Mouse (Mus musculus) forelimb bud, embryonic 11.5 days (tissue): ENCODE measurements around the gene Klhl42.
A peak's percentile ranks its signal among the peaks of the same experiment; 100 is the strongest.

Experiments
- DNase-seq: peaks from one replicate; pipeline ENCODE4 v3.0.0-alpha.2; 2012; ENCODE audit warnings: low read depth, low spot score

Gene Klhl42

DNA sequence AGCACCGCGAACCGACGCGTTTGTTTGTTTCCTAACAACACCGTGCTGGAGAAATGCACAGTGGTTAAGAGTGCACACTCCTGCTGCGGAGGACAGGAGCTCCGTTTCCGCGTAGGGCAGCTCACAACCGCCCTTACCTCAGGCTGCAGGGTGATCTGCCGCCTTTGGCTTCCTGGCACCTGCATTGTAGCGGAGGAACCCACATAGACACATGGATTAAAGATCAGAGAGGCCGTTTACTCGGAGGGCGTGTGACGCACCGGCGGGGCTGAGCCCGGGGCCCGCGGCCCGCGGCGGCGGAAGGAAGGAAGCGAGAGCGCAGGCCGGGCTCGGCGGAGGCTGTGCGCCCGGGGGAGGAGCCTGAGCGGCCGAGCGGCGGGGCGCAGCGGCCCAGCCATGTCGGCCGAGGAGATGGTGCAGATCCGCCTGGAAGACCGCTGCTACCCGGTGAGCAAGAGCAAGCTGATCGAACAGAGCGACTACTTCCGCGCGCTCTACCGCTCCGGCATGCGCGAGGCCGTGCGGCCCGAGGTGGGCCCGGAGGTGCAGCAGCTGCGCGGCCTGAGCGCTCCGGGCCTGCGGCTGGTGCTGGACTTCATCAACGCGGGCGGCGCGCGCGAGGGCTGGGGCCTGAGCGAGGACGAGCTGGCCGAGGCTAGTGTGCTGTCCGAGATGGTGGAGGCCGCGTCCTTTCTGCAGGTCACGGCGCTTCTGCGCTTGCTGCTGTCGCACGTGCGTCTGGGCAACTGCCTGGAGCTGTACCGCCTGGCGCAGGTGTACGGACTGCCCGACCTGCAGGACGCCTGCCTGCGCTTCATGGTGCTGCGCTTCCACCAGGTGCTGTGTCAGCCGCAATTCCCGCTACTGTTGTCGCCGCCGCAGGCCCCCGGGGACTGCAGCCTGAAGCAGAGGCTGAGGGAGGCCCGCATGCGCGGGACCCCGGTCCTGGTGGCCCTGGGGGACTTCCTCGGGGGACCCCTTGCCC is at the start of gene Klhl42:
Klhl42 (plus strand) TSS at position 244 of the 985 bp plus-strand sequence.
- peak; percentile 53 for DNase-seq

DNA sequence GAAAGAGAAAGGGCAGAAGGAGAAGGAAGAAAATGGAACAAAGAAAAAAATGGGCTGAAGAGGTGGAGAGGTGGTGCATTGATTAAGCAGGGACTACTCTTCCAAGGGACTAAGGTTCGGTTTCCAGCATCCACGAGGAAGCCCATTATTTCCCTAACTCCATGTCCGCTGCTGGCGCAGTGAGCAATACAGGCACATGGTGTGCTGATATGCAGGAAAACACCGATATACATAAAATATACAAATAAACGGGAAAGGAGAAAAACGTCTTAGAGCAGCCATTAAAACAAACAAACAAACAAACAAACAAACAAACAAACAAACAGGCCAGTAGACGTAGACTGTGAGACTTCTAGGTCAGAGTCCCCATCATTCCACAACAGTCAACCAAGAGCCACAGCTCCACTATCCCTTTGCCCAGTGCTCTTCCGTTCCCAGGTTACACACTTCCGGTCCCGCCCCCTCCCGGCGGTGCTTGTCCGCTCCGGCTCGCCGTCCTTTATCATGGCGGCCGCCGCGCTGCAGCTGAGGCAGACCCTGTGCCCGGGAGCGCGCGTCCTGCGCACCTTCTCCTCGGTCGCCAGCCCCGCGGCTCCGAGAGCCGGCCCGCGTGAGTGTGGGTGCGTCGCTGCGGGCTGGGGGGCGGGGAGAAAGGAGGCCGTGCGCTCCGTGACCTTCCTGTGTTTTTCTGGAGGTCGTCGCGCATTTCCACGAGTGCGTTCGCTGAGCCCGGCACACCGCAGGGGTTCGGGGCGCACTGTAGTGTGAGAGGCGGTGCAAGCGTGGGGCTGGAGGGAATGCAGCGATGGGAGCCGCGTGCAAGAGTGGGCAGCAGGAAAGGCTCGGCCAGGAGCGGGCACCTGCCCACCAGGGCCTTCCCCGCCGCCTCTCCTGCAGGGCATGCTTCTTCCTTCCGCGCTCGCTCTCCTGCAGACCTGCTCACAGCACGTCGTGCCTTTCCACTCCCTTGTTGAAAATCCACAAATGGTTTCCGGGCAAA is 48.6 kb upstream of the Klhl42 start, which contains the start of gene Mrps35:
Mrps35 (plus strand) TSS at position 474 of the 1,000 bp plus-strand sequence.
- peak; percentile 86 for DNase-seq

DNA sequence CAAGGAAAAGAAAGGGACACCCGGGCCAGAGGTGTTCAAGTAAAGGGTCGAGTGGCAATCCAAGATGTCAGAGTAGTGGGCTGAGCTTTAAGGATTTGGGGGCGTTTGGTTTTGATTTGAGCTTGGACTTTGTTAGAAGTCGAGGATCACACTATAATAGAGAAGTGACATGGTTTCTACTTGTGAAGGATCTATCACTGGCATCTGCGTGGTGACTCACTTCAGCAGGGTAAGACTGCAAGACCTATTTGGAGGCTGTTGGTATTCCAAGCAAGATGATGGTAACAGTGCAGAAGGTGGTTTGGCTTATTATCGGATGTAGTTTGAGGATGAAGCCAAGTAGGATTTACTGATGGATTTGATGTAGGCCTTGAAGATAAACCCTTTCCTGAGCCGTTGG is 47.5 kb upstream of the Klhl42 start:
- DNase-seq, result no peak

DNA sequence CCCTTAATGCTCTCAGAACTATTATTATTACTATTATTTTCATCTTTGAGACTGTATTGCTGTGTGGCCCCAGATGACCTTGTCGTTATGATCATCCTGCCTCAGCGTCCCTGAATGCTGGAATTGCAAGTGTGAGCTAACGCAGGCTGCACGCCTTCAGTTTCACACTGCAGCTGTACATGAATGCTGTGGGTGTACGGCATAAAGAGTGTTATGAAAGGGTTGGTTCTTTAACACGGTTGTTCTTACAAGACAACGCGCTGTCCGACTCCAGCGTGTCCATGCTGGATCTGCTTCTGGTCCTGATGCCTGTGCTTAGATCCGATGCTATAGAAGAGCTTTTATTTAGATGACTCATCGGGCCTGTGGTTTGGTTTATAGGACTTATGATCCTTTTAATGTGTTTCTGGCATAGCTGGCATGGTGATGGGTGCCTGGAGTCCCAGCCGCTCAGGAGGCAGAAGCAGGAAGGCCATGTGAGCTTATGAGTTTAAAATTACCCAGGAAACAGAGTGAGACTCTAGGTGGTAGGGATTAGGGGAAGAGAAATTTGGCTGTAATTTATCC is 41.9 kb upstream of the Klhl42 start:
- no peak for DNase-seq

DNA sequence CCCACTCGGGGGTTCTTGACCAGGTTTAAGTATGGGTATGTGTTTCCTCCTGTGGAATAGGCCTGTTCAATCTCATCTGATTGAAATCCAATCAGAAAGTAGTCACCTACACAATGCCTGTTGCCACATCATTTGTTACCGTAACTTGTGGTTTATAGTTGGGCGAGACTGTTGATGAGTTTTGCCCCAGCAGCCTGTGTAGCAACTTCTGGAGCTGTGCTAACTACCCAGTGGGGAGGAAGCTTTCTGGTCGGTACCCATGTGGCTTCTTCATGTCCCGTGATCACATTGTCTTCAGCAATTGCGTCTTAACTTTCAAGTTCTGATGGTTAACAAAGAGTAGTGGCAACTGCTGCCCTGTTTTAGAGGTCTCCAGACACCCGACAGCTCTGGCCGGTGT is 39.5 kb upstream of the Klhl42 start:
- DNase-seq, result no peak

DNA sequence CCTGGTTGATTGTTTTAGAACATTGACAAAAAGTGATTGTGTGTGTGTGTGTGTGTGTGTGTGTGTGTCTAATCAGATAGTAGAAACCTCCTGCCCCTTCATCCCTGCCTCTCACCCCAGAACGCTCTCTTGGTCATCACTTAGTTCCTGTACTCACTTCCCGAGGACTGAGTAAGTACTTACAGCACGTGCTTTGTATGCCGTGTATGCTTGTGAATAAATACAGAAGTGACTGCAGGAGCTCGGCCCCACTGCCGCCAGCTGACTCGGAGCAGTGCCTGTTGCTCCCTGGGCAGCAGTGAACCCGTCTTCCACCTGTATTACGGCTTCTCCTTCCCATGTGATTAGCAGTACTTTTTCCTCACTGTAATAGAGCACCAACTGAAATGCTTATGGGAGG is 38.7 kb upstream of the Klhl42 start:
- DNase-seq, result no peak

DNA sequence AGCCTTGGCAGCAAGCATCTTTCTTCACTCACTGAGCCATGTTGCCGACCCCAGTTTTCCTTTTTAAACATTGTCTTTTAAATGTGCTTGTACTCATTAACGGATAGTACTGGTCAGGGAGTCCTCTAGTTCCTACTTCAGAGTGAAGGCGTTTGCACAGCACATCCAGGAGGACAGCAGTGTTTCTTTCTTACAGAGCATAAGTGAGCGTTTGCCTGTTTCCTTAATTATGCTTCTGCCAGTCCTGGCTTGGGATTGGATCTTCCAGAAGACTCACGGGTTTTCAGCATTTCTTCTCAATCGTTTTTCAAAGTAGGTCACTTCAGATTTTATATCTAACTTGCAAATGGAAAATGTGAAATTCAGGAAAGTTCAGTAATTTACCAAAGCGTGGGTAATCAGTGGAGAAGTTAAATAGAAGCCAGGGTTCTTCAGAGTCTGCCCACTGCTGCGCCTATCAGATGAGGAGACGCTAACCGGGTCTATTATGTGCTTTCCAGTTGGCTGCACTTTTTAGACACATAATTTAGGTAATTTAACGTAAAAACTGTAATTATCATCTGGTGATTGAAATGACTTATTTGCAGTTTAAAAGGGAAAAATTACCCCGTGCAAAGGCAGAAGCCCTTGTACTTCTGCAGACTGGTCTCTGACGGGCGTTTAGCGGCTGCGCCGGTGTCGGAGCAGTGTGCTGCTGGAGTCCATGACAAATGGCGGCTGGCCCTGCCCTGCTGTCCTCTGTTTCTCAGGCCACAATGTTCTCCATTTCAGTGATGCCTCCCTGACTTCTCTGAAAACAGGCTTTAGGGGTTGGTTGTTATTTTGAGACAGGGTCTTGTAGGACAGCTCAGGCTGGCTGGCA is 37.2 kb upstream of the Klhl42 start:
- no peak for DNase-seq

DNA sequence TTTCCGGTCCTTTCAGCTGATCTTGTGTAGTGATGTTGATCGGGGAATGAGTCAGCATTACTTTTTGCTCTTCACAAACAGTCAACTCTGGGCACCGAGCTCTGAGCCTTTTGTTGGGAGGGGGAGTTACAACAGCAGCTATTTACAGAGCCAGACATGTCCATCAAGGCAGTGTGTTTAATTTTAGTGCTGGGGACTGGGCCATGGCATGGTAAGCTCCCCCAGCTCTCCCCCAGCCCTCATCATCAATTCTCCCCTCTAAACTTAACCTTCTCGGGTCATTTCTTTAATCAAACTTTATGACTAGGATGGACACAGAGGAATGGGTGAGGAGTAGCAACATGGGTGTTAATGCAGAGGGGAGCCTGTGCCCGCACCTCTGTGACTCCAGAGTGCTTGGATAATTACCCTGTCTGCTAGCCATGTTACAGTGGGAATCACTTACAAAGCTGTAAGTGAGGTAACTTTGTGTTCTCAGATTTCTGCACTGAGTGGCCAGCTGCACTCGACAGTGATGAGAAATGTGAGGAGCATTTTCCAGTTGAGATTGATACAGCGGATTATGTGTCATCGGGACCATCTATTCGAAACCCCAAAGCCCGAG is 35.7 kb upstream of the Klhl42 start:
- no peak for DNase-seq

DNA sequence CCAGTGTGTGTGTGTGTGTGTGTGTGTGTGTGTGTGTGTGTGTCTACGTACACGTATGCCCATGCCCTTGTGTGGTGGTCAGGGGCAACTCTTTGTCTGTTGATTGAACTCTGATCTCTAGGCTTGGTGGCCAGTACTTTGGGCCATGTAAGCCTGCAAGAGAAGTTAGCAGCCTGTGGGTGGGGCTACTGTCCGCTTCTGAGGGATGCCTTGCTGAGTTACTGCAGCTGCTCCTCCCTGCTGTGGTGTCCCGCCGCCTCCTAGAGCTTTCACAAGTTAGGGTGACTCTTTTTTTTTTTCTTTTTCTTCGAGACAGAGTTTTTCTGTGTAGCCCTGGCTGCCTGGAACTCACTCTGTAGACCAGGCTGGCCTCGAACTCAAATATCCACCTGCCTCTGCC is 31.9 kb upstream of the Klhl42 start:
- no peak for DNase-seq

DNA sequence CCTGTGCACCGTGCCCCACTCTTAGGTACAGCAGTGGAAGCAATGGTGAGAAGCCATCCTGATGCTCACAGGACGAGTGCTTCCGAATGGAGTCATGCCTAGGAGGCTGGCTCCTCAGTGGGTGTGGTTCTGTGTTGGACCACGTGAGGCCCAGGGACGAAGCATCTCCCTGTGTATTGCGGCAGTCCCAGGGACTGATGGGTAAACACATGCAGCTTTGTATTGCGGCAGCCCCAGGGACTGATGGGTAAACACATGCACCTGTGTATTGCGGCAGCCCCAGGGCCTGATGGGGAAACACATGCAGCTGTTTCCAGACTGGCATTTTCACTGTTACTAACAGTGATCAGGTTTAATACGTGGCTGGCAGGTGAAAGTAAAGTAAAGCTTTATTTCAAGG is 29.5 kb upstream of the Klhl42 start:
- no peak for DNase-seq

DNA sequence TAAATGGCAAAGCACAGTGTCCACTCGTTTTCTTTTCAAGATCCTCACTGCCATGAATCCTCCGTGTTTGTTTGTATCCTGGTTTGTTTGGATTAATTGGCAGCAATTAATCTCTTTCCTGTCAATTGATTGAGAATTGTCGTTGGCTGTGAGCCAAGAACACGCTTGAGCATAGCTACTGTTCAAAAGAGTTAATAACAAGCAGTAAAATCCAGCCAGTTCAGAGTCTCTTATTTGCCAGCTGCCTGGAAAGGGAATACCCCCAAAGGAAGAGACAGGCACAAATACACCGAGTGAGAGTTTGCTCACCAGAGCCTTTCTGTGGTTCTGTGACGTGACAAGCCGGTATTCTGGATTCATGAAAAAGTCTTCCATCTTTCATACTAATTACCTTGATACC is 29.1 kb upstream of the Klhl42 start:
- DNase-seq, result no peak

DNA sequence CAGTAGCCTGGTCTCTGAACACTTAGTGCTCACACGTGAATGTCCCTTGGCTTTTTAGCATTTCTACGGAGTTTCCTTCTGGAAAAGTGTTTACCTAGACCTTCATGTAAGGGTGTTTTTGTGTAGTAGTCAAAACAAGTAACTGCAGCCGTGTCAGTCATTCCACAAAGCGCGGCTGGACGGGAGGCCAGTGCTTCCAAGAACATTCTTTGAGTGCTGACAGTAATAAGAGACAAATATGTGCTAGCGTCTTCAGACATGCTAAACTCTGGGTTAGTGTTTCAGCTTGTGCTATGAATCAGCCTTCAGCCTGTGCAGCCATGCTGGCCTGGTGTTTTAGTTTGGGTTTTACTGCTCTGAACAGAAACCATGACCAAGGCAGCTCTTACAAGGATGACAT is 28.5 kb upstream of the Klhl42 start:
- DNase-seq, result no peak

DNA sequence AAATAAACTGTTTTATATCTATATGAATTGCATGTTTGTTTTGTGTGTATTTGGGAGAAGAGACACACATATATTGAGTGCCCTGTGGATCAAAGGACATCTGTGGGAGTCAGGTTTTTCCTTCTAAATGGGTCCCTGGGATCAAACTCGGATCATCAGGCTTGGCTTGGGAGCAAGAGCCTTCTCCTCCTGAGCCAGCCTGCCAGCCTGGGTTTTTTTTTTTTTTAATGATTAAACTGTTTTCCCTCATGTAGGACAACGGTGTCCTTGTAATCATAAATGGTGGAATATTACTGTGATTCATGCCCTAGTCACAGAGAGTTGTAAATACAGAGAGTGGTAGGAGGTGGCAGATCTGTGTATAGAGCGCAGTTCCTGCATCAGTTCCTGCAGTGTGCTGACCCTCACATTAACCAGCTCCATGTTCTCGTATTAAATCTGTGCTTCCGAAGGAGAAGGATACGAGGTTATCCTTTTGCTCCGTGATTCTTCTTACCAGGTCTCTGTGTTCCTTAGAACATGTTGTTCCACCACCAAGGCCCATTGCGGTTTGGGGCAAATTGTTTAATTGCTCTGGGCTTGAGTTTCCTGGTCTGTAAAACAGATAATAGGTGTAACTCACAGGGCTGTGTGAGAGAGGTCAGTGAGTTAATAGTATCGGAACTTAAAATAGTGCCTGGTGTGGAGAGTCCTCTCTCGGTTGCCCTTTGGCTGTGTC is 26.8 kb upstream of the Klhl42 start:
- no peak for DNase-seq

DNA sequence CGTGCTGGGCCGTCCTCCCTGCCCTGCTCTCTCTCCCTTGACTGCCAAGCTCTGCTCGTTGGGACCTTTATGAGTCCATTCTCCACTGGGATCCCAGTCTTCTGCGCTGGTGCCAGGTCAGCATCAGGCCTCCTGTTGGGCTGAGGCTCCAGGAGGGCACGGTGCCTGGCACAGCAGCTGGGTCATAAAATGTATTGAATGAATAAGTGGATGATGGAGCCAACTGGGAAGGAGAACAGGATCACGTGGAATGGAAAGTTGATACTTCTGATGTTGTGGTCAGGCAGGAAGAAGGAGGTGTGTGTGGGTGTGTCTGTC is 26.3 kb upstream of the Klhl42 start:
- no peak for DNase-seq

DNA sequence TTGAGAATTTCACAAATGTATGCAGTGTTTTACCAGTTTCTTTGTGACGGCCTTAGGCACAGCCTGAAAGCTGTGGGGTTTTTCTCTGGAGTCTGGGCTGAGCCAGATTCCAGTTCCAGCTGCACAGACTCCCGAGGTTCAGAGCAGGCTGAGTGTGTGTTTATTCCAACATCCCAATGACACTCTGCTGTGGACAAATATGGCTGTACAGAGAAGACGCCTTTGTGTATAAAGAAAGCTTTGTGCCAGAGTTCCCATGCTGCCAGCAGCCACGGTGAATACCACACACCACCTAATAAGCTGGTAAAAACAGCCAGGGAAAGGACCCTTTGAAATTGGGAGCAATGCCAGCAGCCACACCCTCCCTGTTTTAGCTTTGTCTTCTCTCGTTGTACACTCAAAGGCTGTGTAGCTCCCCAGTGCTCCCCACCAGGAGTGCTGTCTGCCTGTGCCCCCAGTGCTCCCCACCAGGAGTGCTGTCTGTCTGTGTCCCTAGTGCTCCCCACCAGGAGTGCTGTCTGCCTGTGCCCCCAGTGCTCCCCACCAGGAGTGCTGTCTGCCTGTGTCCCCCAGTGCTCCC is 15.3 kb upstream of the Klhl42 start:
- DNase-seq, result no peak

DNA sequence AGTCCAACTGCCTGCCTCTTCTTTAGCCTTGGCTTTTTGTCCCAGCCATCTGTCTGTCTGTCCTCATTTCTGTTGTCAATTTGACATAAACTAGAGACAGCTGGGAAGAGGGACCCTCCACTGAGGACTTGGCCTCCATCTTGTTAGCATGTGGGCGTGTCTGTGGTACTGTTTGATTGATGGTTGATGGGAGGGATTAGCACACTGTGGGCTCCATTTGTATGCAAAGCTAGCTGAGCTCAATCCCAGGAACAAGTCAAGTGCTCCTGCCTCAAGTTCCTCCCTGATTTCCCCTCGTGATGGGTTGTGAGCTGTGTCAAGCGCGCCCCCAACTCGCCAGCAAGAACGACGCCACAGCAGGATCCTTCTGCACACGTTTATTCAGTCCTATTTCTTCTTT is 14.3 kb upstream of the Klhl42 start:
- no peak for DNase-seq

DNA sequence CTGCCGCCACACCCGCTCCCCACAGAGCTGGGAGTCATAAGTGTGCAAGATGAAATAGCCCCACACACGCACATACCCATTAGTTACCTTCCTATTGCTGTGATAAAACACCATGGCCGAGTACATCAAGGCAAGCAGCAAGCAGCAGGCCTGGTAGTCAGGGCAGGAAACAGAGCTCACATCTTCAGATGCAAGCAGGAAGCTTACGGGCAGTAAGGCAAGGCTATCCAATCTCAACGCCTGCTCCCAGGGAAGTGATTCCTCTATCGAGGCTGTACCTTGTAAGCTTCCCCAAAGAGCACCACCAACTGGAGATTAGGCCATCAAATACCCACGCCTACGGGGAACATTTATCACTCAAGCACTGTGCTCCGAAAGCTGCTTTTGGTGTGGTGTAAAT is 11.3 kb upstream of the Klhl42 start:
- DNase-seq, result no peak

DNA sequence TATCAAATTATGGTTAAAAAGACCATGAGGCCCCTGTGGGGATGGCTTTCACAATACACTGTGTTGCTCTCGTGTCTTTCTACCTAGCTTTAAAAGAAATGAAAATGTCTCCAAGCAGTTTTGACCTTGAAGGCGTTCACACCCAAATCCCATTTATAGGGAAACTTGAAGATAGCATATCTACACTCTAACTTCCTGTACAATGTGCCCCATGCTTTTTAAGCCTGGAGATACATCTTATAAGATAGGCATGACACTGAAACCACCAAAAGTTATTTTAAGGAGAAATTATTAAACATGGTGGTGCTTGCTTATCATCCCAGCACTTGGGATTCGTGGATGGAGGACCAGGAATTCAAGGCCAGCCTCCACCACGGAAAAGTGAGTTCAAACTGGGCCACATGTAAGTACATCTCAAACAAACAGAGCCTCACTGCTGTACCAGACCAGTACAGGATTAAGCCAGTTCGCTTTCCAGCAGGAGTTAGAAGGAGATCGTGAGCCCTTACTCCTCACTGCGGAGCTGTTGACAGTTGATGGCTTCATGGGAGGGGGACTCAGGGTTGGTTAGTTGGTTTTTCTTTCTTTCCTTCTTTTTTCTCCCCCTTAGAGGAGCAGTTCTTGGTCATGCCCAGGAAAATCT is 5.7 kb upstream of the Klhl42 start:
- no peak for DNase-seq

DNA sequence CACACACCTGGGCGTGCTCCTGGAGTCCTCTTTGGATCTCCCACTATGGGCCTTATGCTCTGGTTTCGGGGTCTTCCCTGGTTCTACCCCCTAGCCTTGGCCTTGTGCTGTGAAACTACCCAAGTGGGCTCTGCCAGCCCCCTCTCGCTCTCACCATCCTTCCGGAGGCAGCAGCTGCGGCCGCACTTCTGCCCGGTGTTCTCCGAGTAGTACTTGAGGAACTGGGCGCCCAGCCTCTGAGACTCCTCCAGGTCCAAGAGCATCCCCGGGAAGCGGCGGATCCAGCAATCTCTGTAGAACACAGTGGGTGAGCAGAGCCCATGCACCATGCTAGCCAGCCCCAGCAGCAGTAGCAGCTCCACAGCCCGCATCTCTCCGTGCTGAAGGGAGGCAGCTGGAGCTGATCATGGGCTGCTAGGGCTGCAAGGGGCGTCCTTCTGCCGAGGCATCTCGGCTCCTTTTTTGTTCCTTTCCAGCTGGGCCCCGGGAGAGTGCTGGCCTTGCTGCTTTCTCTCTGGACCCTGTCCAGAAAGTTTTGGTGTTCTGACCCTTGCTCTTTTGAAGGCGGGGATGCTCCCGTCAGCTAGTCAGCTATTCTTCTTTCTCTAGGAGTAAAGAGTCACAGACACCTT is 4.5 kb upstream of the Klhl42 start, which contains the start of gene Mansc4:
Mansc4 (minus strand) TSS at position 439 of the 632 bp plus-strand sequence.
- DNase-seq, result peak; percentile 46
